Mouse (Mus musculus) kidney, postnatal 14 days (tissue): ENCODE results near the gene Trmt44.

ENCODE experiments used
- DNase-seq: peaks from one replicate; pipeline ENCODE4 v3.0.0; 2022; ENCODE audit warnings: mixed read lengths

Gene Trmt44

GRCm38 (mm10) chr5:35540555-35540954 lies 34.3 kb downstream of the Trmt44 start:
- no peak for DNase-seq

GRCm38 (mm10) chr5:35539576-35539975 lies 35.3 kb downstream of the Trmt44 start:
- peak; percentile 34 for DNase-seq

GRCm38 (mm10) chr5:35538022-35538421 lies 36.8 kb downstream of the Trmt44 start:
- no peak for DNase-seq

GRCm38 (mm10) chr5:35537474-35537873 lies 37.4 kb downstream of the Trmt44 start:
- no peak for DNase-seq

GRCm38 (mm10) chr5:35536271-35536670 lies 38.6 kb downstream of the Trmt44 start:
- DNase-seq: no peak

GRCm38 (mm10) chr5:35531586-35531985 lies 43.3 kb downstream of the Trmt44 start:
- DNase-seq: peak; percentile 43

GRCm38 (mm10) chr5:35530442-35530841 lies 44.4 kb downstream of the Trmt44 start:
- DNase-seq: peak; percentile 26

GRCm38 (mm10) chr5:35525469-35526123 lies 49.3 kb downstream of the Trmt44 start, which contains the start of gene Cpz:
Cpz (minus strand) TSS chr5:35525698.
- peak; percentile 31 for DNase-seq

- no peak for DNase-seq
Measured at GRCm38 (mm10) chr5:35524381-35524780, 50.5 kb downstream of the Trmt44 start.

GRCm38 (mm10) chr5:35523735-35524134 lies 51.1 kb downstream of the Trmt44 start:
- DNase-seq: peak; percentile 75

- no peak for DNase-seq
Measured at GRCm38 (mm10) chr5:35516781-35517180, 58.1 kb downstream of the Trmt44 start.

- DNase-seq: peak; percentile 65
Measured at GRCm38 (mm10) chr5:35510589-35510988, 64.3 kb downstream of the Trmt44 start.
